Mouse (Mus musculus) liver, adult (tissue): ENCODE data around the gene Psmd1.

Source experiments
- GATA4 ChIP-seq: IDR thresholded peaks from 2 replicates; pipeline ENCODE4 v1.6.1; 2014; ENCODE audit warnings: mild to moderate bottlenecking, low read length; ENCODE audit not compliant: insufficient replicate concordance

Psmd1 gene

DNA sequence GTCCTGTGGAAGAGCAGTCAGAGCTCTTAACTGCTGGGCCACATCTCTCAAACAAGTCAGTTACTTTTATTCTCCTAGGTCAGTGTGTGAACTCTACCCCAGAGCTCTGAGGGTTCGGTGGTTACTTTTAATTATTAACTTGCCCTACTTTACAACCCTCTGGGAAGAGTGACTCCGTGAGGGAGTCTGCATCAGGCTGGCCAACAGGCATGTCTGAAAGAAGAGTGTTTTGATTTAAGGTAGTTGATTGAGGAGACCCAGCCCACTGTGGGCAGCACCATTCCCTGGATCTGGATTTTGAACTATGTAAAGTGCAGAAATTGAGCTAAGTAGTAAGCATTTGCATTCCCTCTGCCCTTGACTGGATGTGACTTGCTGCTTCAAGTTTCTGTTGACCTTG lies 111.9 kb downstream of the Psmd1 start:
- no peak for TF ChIP-seq GATA4

DNA sequence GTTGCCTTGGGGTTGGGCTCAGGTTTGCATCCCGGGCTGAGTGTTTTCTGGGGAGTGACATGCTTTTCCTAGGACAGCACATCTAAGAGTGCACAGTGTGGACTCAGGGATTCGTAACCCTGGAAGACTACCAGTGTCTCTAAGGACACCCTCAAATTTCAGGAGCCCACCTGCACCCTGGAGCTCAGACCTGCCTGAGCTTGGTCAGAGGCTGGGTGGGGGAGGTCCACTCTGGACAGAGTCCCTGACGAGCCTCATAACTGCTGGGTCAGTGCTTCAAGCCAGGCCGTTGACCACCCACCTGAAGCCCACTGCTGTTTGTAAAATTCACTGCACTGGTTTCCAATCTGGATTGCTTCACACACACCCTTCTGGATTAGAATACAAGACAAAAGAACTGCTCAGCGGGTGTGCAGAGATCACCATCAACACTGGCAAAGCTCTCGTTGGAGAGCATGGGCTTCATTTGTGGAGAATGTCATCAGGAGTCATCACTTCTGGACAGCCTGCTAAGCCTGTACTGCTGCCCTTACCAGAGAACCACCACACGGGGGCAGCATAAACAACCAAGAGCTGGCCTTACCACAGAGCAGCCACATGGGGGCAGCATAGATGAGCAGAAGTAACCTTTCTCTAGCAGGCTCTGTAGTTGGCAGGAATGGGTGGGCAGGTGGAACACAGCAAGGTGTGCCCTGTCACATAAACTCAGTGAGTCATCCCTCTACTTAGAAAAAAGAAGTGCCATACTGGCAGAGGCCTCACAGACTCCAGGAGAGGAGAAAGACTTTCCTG lies 114.5 kb downstream of the Psmd1 start:
- peak; percentile 42; the same call in 1 of the 2 replicates for TF ChIP-seq GATA4

DNA sequence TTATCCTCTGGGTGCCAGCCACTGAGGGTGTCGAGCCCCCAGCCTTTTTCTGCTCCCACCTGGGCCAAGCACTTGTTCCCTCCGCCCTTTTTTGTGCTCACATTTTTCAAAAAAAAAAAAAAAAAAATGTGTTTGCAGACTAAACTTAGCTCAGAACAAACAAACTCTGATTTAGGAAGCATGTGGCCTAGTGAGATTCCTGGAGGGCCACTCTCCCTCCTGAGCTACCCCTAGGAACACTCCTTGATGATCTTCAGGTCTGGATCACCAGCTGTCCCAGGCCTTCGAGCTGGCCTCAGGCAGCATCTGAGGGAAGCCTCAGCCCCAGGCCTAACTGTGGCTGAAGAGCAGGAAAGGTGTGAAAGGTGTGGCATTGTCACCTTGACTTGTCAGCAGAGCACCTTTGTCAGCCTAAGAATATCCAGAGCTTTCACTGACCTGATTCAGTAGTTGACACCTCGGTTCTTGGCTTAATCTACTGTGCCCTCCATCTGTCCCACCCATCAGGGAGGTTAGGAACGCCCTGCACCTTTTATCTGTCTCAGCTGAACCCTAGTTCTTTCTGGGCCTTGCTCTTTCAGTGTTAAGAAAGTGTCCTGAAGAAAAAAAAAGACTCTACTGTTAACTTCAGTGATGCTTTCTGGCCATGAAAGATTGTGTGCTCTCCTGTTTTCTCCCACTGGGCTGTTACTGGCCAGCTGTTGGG lies 118.0 kb downstream of the Psmd1 start:
- no peak for TF ChIP-seq GATA4

DNA sequence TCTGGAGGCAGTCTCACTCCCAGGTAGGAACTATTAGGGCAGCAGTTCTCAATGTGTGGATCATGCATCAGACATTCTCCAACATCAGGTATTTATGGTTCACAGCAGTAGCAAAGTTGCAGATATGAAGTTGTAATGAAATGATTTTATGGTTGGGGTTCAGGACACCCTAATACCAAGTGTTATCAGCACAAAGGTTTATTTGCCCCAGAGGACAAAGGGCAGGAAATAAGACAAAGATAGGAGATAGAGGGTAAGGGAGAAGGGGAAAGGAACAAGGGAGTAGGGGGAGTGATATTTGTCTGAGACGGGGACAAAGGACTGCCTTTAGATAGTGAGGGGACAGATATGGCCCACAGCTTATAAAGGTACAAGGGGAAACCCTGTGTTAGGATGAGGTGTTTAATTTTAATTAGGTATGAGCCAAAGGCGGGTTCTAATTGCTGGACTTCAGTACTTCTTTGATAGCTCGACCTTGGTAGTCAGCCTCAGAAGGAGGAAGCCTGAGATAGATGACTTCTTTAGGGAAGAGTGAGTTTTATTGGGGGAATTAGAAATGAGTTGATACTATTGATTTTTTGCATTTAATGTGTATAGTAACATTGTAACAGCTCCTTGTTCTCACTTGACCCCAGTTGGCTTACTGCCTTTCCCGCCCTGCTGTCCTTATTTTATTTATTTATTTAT lies 119.5 kb downstream of the Psmd1 start:
- TF ChIP-seq GATA4 = no peak

DNA sequence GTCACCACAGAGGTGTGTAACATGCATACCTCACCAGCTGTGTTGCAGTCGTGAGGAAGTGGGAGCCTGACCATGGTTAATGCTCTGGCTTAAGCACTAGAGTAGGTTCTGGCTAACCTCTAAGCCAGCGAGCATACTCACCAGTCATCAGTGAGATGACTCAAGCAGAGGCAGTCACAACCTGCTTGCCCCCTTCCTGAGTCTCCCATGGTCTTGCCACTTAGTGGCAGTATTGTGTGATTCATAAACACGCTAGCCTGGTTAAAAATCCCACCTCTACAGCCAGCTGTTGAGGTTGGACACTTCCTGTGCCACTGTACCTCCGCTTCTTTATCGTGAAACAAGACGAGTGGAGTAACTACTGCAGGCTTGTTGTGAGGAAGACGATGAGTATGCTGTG lies 122.6 kb downstream of the Psmd1 start:
- no peak for TF ChIP-seq GATA4

DNA sequence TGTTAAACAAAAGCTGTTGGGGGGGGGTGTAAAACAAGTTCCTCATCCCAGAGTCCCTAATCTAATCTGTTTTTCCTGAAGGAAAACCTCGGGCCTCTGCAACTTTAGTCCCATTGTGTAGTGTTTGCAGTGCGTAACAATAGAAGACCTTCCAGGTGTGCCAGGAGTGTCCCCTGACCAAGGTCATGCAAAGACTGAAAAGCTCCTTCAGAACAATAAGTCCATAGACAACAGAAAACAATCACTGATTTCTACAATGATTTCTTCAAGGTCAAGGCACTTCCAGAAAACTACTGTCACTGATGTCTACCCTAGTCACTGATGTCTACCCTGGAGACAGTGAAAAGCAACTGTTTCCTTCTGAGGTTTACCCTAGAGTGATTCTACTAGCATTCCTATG lies 123.7 kb downstream of the Psmd1 start:
- TF ChIP-seq GATA4 = no peak

DNA sequence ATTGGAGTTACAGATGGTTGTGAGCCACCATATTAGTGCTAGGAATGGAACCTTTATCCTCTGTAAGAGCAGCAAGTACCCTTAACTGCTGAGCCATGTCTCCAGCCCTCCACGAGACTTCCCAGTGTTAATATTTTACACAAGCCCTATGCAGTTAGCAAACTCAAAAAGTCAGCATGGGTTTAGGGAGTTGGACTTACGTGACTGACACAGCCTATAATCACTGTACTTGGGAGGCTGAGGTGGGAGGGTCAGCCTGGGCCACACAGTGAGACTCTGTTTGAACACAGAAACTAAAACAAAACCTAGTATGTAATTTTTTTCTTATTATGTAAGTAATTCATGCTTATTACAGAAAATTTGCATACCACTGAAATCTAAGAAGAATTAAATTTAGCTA lies 124.1 kb downstream of the Psmd1 start:
- no peak for TF ChIP-seq GATA4
